Mouse (Mus musculus): ENCODE data around the gene 1110051M20Rik. TPM values are rescaled to one million over a fixed set of nuclear protein-coding genes. Genes with fewer than 3 reads are reported as not detected.

The 1110051M20Rik gene
- total and polyA plus RNA-seq, 2 experiments from 2014 or later = 141 to 175 TPM

GRCm38 (mm10) chr2:91328729-91329125 lies 115.8 kb downstream of the 1110051M20Rik start:
- H3K9ac ChIP-seq (replicated peaks; ENCODE audit: low read length) = no peak overlapping the region
- no peak overlapping the region for H3K4me2 ChIP-seq (ENCODE audit: low read depth, low read length)
- no peaks in the 10 kb centered on the region for H3K9me3 ChIP-seq (ENCODE audit: low read length)
- DNase-seq (ENCODE audit: low spot score) (no peak), ATAC-seq (no peak)
- WGBS = 80% methylated on average over 3 of the region's 3 CpGs
- no peak for TF ChIP-seq CTCF (IDR thresholded peaks at IDR 0.05; ENCODE audit: low read depth)
- no peak overlapping the region for H3K4me3 ChIP-seq (ENCODE audit: low read length)
- peak overlapping the region; percentile 65 for H3K27ac ChIP-seq
- H3K4me1 ChIP-seq (ENCODE audit: insufficient read depth, low read length) = peaks cover 34% of the 10 kb centered on the region; the same call in 1 of the 2 replicates
- H3K27me3 ChIP-seq (ENCODE audit: insufficient read depth, low read length) = no peaks in the 10 kb centered on the region
- H3K36me3 ChIP-seq (ENCODE audit: insufficient read depth, low read length) = no peaks in the 10 kb centered on the region

DNA sequence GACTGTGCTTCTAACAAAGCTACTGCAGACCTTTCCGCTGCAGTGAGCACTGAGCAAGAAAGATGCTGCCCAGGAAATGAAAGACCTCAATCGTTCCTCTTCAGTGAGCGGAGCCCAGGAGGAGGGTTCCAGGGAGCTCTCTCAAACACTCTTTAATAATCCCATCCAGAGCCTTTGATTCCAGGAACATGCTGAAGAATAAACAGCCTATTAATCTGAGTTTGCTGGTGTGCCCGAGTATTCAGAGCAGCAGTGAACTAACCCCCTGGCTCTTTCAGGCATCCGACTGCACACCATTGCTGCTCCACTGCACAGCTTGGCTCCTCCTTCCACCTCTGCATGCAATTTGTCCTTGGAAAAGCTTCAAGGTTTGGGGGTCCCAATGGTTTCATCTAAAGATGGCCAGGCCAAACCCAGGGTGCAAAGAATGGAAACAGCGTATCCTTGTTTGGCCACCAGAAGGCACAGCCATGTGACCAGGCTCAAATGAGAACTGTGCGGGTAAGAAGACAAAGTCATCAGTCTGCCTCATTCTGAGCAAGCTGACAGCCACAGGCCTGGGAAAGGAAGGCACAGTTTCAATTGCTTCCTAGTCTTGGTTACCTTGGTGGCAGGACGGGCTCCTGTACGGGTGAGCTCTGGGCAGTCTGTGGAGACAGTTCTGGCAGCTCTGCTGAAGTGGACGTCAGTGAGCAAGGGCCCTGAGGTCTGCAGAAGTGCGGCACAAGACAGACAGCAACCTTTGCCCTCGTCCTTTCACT lies 116.4 kb downstream of the 1110051M20Rik start:
- no peak overlapping the region for H3K4me3 ChIP-seq (ENCODE audit: low read length)
- no peaks in the 10 kb centered on the region for H3K36me3 ChIP-seq (ENCODE audit: insufficient read depth, low read length)
- no peaks in the 10 kb centered on the region for H3K9me3 ChIP-seq (ENCODE audit: low read length)
- H3K27me3 ChIP-seq (ENCODE audit: insufficient read depth, low read length) = no peaks in the 10 kb centered on the region
- peak overlapping the region; percentile 65 for H3K27ac ChIP-seq
- H3K4me1 ChIP-seq (ENCODE audit: insufficient read depth, low read length) = peaks cover 34% of the 10 kb centered on the region; the same call in 1 of the 2 replicates
- ATAC-seq (peak; percentile 84), DNase-seq (ENCODE audit: low spot score) (peak; percentile 76)
- peak; percentile 48 for TF ChIP-seq CTCF (IDR thresholded peaks at IDR 0.05; ENCODE audit: low read depth)
- no peak overlapping the region for H3K9ac ChIP-seq (replicated peaks; ENCODE audit: low read length)
- 24% methylated on average over 12 of the region's 12 CpGs for WGBS
- H3K4me2 ChIP-seq (ENCODE audit: low read depth, low read length) = 0 out of 2 replicates have a peak overlapping the region, but pooled peaks have one; percentile 11

GRCm38 (mm10) chr2:91326746-91327350 lies 117.7 kb downstream of the 1110051M20Rik start:
- Histone ChIP-seq H3K4me2 (ENCODE audit: low read depth, low read length) (no peak overlapping the region), H3K36me3 (ENCODE audit: insufficient read depth, low read length) (no peaks in the 10 kb centered on the region), H3K27ac (no peak overlapping the region), H3K9ac (replicated peaks; ENCODE audit: low read length) (no peak overlapping the region), H3K4me3 (ENCODE audit: low read length) (no peak overlapping the region), H3K9me3 (ENCODE audit: low read length) (no peaks in the 10 kb centered on the region), H3K27me3 (ENCODE audit: insufficient read depth, low read length) (no peaks in the 10 kb centered on the region), H3K4me1 (ENCODE audit: insufficient read depth, low read length) (peaks cover 34% of the 10 kb centered on the region; the same call in 1 of the 2 replicates)
- WGBS = 73% methylated on average over 13 of the region's 13 CpGs
- ATAC-seq = no peak
- no peak for DNase-seq (ENCODE audit: low spot score)
- TF ChIP-seq CTCF (IDR thresholded peaks at IDR 0.05; ENCODE audit: low read depth) = no peak

DNA sequence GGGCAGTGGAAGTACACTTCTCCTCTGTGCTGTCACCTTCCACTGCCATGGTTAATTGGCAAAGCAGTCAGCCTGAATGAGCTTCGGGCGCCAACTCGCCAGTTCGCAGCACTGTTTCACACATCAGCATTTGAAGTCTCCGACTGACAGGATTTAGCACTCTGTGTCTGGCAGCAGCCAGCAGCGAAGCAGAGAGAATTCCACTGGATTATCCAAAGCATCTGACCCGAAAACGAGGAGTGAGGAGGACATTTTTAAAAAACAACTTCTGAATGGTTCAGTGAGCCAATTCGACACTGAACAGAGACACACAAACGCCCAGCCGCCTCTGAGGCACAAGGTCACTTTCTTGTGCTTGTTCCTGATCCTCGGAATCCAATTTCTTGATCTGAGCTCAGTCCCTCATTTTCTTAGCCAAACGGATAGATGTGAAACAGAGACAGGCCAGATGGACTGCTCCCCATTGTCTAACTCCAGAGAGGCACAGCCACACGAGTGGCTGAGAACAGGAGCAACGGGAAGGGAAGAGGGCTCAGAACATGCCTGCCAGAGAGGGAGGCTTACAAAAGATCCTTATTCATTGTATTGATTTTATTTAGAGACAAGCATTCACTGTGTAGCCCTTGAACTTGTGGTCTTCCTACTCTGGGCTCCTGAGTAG lies 119.6 kb downstream of the 1110051M20Rik start:
- Histone ChIP-seq H3K36me3 (ENCODE audit: insufficient read depth, low read length) (no peaks in the 10 kb centered on the region), H3K27me3 (ENCODE audit: insufficient read depth, low read length) (no peaks in the 10 kb centered on the region), H3K9me3 (ENCODE audit: low read length) (no peaks in the 10 kb centered on the region), H3K27ac (peak overlapping the region; percentile 74), H3K4me2 (ENCODE audit: low read depth, low read length) (peak overlapping the region; percentile 16; the same call in 1 of the 2 replicates), H3K4me1 (ENCODE audit: insufficient read depth, low read length) (peaks cover 24% of the 10 kb centered on the region; the same call in 1 of the 2 replicates), H3K4me3 (ENCODE audit: low read length) (no peak overlapping the region), H3K9ac (replicated peaks; ENCODE audit: low read length) (no peak overlapping the region)
- ATAC-seq = peak; percentile 46
- DNase-seq (ENCODE audit: low spot score) = peak; percentile 70
- 25% methylated on average over 15 of the region's 15 CpGs for WGBS
- TF ChIP-seq CTCF (IDR thresholded peaks at IDR 0.05; ENCODE audit: low read depth) = no peak

- ATAC-seq (no peak; the same call in 1 of the 2 replicates), DNase-seq (ENCODE audit: low spot score) (no peak)
- peaks cover 23% of the 10 kb centered on the region; the same call in 1 of the 2 replicates for H3K4me1 ChIP-seq (ENCODE audit: insufficient read depth, low read length)
- H3K4me3 ChIP-seq (ENCODE audit: low read length) = no peak overlapping the region
- TF ChIP-seq CTCF (IDR thresholded peaks at IDR 0.05; ENCODE audit: low read depth) = no peak
- H3K36me3 ChIP-seq (ENCODE audit: insufficient read depth, low read length) = no peaks in the 10 kb centered on the region
- no peaks in the 10 kb centered on the region for H3K9me3 ChIP-seq (ENCODE audit: low read length)
- H3K27me3 ChIP-seq (ENCODE audit: insufficient read depth, low read length) = no peaks in the 10 kb centered on the region
- H3K27ac ChIP-seq = peak overlapping the region; percentile 74
- 47% methylated on average over 1 of the region's 1 CpGs for WGBS
- no peak overlapping the region for H3K4me2 ChIP-seq (ENCODE audit: low read depth, low read length)
- H3K9ac ChIP-seq (replicated peaks; ENCODE audit: low read length) = no peak overlapping the region
Observed at GRCm38 (mm10) chr2:91324346-91324745, 120.2 kb downstream of the 1110051M20Rik start.

- ATAC-seq (no peak), DNase-seq (ENCODE audit: low spot score) (no peak)
- Histone ChIP-seq H3K9ac (replicated peaks; ENCODE audit: low read length) (no peak overlapping the region), H3K4me1 (ENCODE audit: insufficient read depth, low read length) (peaks cover 18% of the 10 kb centered on the region; the same call in 1 of the 2 replicates), H3K4me2 (ENCODE audit: low read depth, low read length) (no peak overlapping the region), H3K36me3 (ENCODE audit: insufficient read depth, low read length) (no peaks in the 10 kb centered on the region), H3K27me3 (ENCODE audit: insufficient read depth, low read length) (no peaks in the 10 kb centered on the region), H3K9me3 (ENCODE audit: low read length) (no peaks in the 10 kb centered on the region), H3K27ac (no peak overlapping the region), H3K4me3 (ENCODE audit: low read length) (no peak overlapping the region)
- TF ChIP-seq CTCF (IDR thresholded peaks at IDR 0.05; ENCODE audit: low read depth) = no peak
- WGBS = 68% methylated on average over 4 of the region's 4 CpGs
Observed at GRCm38 (mm10) chr2:91322490-91322889, 122.0 kb downstream of the 1110051M20Rik start.

Data from hindbrain, postnatal 0 days (tissue).